Mouse (Mus musculus) midbrain, embryonic 16.5 days (tissue): ENCODE results near the gene Pianp. TPM values are rescaled to one million over a fixed set of nuclear protein-coding genes. Genes with fewer than 3 reads are reported as not detected.

Source experiments
- ATAC-seq: fragments of 200-750 bp; cut with Nextera tagmentation; 2 replicates; pipeline ENCODE4 v1.8.0; 2017; ENCODE audit warnings: moderate TSS enrichment
- H3K27ac ChIP-seq: fragments of 300-500 bp; sonication (generic); 2 replicates; pipeline ENCODE4 v1.5.1; 2014; ENCODE audit warnings: mild to moderate bottlenecking, low read length, mixed read lengths
- H3K27me3 ChIP-seq: fragments of 300-500 bp; sonication (generic); 2 replicates; pipeline ENCODE4 v1.6.1; 2014; ENCODE audit warnings: low read depth, low read length, mixed read lengths; ENCODE audit not compliant: control insufficient read depth, insufficient read depth
- H3K36me3 ChIP-seq: fragments of 300-500 bp; sonication (generic); 2 replicates; pipeline ENCODE4 v1.6.1; 2014; ENCODE audit warnings: mild to moderate bottlenecking, low read length, moderate library complexity, mixed read lengths; ENCODE audit not compliant: control insufficient read depth, insufficient read depth
- H3K4me1 ChIP-seq: fragments of 300-500 bp; sonication (generic); 2 replicates; pipeline ENCODE4 v1.6.1; 2014; ENCODE audit warnings: mild to moderate bottlenecking, low read length, mixed read lengths; ENCODE audit not compliant: control insufficient read depth, insufficient read depth
- H3K4me2 ChIP-seq: fragments of 300-500 bp; sonication (generic); 2 replicates; pipeline ENCODE4 v1.6.1; 2014; ENCODE audit warnings: mild to moderate bottlenecking, low read length, mixed read lengths
- H3K4me3 ChIP-seq: fragments of 300-500 bp; sonication (generic); 2 replicates; pipeline ENCODE4 v1.5.1; 2014; ENCODE audit warnings: low read depth, mild to moderate bottlenecking, low read length, moderate library complexity, mixed read lengths
- H3K9ac ChIP-seq: fragments of 300-500 bp; sonication (generic); 2 replicates; pipeline ENCODE4 v1.6.1; 2014; ENCODE audit warnings: low read depth, low read length, mixed read lengths
- H3K9me3 ChIP-seq: fragments of 300-500 bp; sonication (generic); replicated peaks from 2 replicates; pipeline ENCODE4 v1.6.1; 2014; ENCODE audit warnings: mild to moderate bottlenecking, low read length, mixed read lengths; ENCODE audit not compliant: control insufficient read depth, poor library complexity, severe bottlenecking
- WGBS: fragments of 180-500 bp; shearing (Covaris S2); extraction: QIAGEN DNeasy Blood & Tissue Kit; methylation state at CpG from one replicate; pipeline ENCODE4 v1.1.7; 2014; 5-methylcytosine and 5-hydroxymethylcytosine counted together
- polyA plus RNA-seq: library from polyadenylated mRNA; unstranded; fragments of >200 nt; fragmentation: Nextera tagmentation; extraction: Ambion mirVana; gene quantifications from 2 replicates; pipeline ENCODE4 v1.2.1, GENCODE M21; 2015

Pianp gene
- polyA plus RNA-seq, 1 experiment from 2014 or later: 87.1 TPM

GRCm38 (mm10) chr6:124965747-124966146 lies 30.7 kb upstream of the Pianp start:
- peaks cover 17% of the 10 kb centered on the region for H3K4me1 ChIP-seq
- H3K36me3 ChIP-seq: peaks cover 6% of the 10 kb centered on the region
- H3K9me3 ChIP-seq: no peaks in the 10 kb centered on the region
- no peaks in the 10 kb centered on the region for H3K27me3 ChIP-seq
- peak overlapping the region; percentile 83 for H3K9ac ChIP-seq
- 17% methylated on average over 15 of the region's 15 CpGs for WGBS
- peak overlapping the region; percentile 86 for H3K27ac ChIP-seq
- peak overlapping the region; percentile 70 for H3K4me3 ChIP-seq
- H3K4me2 ChIP-seq: peak overlapping the region; percentile 87
- peak; percentile 7; the same call in 1 of the 2 replicates for ATAC-seq

DNA sequence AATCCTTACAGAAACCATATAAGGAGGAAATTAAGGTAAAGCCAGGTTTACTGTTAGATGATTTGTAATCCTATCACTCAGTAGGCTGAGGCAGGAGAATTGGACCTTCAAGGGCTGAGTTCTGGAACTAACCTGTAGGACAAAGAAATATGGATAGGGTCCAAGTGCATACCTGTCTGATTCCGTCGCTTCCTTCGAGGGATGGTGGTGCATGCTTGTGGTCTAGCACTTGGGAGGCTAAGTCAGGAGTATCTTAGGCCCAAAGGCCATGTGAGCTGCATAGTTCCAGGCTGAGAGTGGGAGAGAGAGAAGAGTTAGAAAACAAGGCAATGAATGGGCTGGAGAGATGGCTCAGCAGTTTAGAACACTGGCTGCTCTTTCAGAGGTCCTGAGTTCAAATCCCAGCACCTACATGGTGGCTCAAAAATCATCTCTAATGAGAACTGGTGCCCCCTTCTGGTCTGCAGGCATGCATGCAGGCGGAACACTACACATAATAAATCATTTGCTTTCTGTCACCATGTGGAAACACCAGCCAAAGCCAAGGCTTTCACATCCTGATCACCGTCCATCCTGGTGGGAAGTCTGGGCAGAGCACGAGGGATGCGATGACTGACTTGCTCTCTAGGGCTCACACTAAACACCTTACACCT lies 29.9 kb upstream of the Pianp start:
- H3K4me3 ChIP-seq: peak overlapping the region; percentile 70; the same call in 1 of the 2 replicates

GRCm38 (mm10) chr6:124967766-124968165 lies 28.7 kb upstream of the Pianp start:
- Histone ChIP-seq H3K9me3 (no peaks in the 10 kb centered on the region), H3K27ac (no peak overlapping the region), H3K36me3 (no peaks in the 10 kb centered on the region), H3K9ac (no peak overlapping the region), H3K4me1 (peaks cover 17% of the 10 kb centered on the region), H3K4me2 (no peak overlapping the region), H3K4me3 (no peak overlapping the region), H3K27me3 (no peaks in the 10 kb centered on the region)
- ATAC-seq: no peak
- WGBS: 73% methylated on average over 4 of the region's 4 CpGs

More for the DNA sequence above, 29.9 kb upstream of the Pianp start:
- no peaks in the 10 kb centered on the region for H3K9me3 ChIP-seq
- peak overlapping the region; percentile 87 for H3K4me2 ChIP-seq
- WGBS: 96% methylated on average over 7 of the region's 7 CpGs
- H3K27me3 ChIP-seq: no peaks in the 10 kb centered on the region
- no peak overlapping the region for H3K27ac ChIP-seq
- ATAC-seq: no peak
- no peaks in the 10 kb centered on the region for H3K36me3 ChIP-seq
- no peak overlapping the region for H3K9ac ChIP-seq
- peaks cover 17% of the 10 kb centered on the region for H3K4me1 ChIP-seq

- Histone ChIP-seq H3K4me1 (peaks cover 7% of the 10 kb centered on the region), H3K27me3 (no peaks in the 10 kb centered on the region; the same call in 1 of the 2 replicates), H3K9ac (no peak overlapping the region), H3K36me3 (no peaks in the 10 kb centered on the region), H3K4me2 (no peak overlapping the region), H3K4me3 (no peak overlapping the region), H3K9me3 (no peaks in the 10 kb centered on the region), H3K27ac (no peak overlapping the region)
- ATAC-seq: no peak
- 65% methylated on average over 4 of the region's 4 CpGs for WGBS
Measured at GRCm38 (mm10) chr6:124992241-124992640, 4.3 kb upstream of the Pianp start.

GRCm38 (mm10) chr6:124993365-124993764 lies 3.1 kb upstream of the Pianp start:
- Histone ChIP-seq H3K27ac (no peak overlapping the region), H3K4me3 (no peak overlapping the region), H3K36me3 (no peaks in the 10 kb centered on the region), H3K9ac (no peak overlapping the region), H3K4me1 (peaks cover 12% of the 10 kb centered on the region), H3K9me3 (no peaks in the 10 kb centered on the region), H3K27me3 (no peaks in the 10 kb centered on the region; the same call in 1 of the 2 replicates), H3K4me2 (no peak overlapping the region)
- WGBS: 78% methylated on average over 9 of the region's 9 CpGs
- ATAC-seq: no peak

GRCm38 (mm10) chr6:124993876-124994275 lies 2.6 kb upstream of the Pianp start:
- H3K4me2 ChIP-seq: peak overlapping the region; percentile 33; the same call in 1 of the 2 replicates
- peak overlapping the region; percentile 52; the same call in 1 of the 2 replicates for H3K9ac ChIP-seq
- 7% methylated on average over 11 of the region's 11 CpGs for WGBS
- H3K27ac ChIP-seq: 0 out of 2 replicates have a peak overlapping the region, but pooled peaks have one; percentile 17
- no peak for ATAC-seq
- peaks cover 17% of the 10 kb centered on the region for H3K4me1 ChIP-seq
- H3K27me3 ChIP-seq: no peaks in the 10 kb centered on the region; the same call in 1 of the 2 replicates
- H3K9me3 ChIP-seq: no peaks in the 10 kb centered on the region
- H3K4me3 ChIP-seq: peak overlapping the region; percentile 14; the same call in 1 of the 2 replicates
- H3K36me3 ChIP-seq: no peaks in the 10 kb centered on the region

GRCm38 (mm10) chr6:124995246-124995645 lies 1.2 kb upstream of the Pianp start:
- no peak overlapping the region for H3K27ac ChIP-seq
- ATAC-seq: no peak
- WGBS: 80% methylated on average over 7 of the region's 7 CpGs
- no peak overlapping the region for H3K4me3 ChIP-seq
- peaks cover 2% of the 10 kb centered on the region; the same call in 1 of the 2 replicates for H3K36me3 ChIP-seq
- H3K4me1 ChIP-seq: peaks cover 21% of the 10 kb centered on the region
- no peak overlapping the region for H3K4me2 ChIP-seq
- H3K27me3 ChIP-seq: peaks cover 6% of the 10 kb centered on the region
- H3K9ac ChIP-seq: no peak overlapping the region
- H3K9me3 ChIP-seq: no peaks in the 10 kb centered on the region

- Histone ChIP-seq H3K4me2 (peak overlapping the region; percentile 65), H3K9ac (peak overlapping the region; percentile 97), H3K4me1 (peaks cover 21% of the 10 kb centered on the region), H3K36me3 (peaks cover 2% of the 10 kb centered on the region; the same call in 1 of the 2 replicates), H3K9me3 (no peaks in the 10 kb centered on the region), H3K4me3 (peak overlapping the region; percentile 78), H3K27me3 (peaks cover 6% of the 10 kb centered on the region), H3K27ac (peak overlapping the region; percentile 90)
- ATAC-seq: 0 out of 2 replicates have a peak, but pooled peaks have one; percentile 1
- 41% methylated on average over 8 of the region's 8 CpGs for WGBS
Measured at GRCm38 (mm10) chr6:124995831-124996403, 577 bp upstream of the Pianp start.

GRCm38 (mm10) chr6:124998066-124998465 lies 1.6 kb downstream of the Pianp start:
- peak overlapping the region; percentile 97 for H3K9ac ChIP-seq
- peaks cover 21% of the 10 kb centered on the region for H3K4me1 ChIP-seq
- H3K4me2 ChIP-seq: peak overlapping the region; percentile 65
- peak overlapping the region; percentile 11; the same call in 1 of the 2 replicates for H3K27ac ChIP-seq
- peaks cover 6% of the 10 kb centered on the region for H3K27me3 ChIP-seq
- WGBS: 7% methylated on average over 8 of the region's 8 CpGs
- ATAC-seq: no peak
- H3K36me3 ChIP-seq: peaks cover 2% of the 10 kb centered on the region
- no peaks in the 10 kb centered on the region for H3K9me3 ChIP-seq
- H3K4me3 ChIP-seq: peak overlapping the region; percentile 78
